ENCODE assay signal across 20 mouse cellular contexts in genomic region chr10:81007240-81007639, GRCm38 (mm10). TPM values are rescaled to one million over a fixed set of nuclear protein-coding genes. Genes with fewer than 3 reads are reported as not detected.
A peak's percentile ranks its signal among the peaks of the same experiment; 100 is the strongest.
DNase-seq lines count a peak whose midpoint lies in the region; TF ChIP-seq lines count a peak whose summit lies in the region.
"Had no signal": no experiment of that assay in that cellular context is flagged by ENCODE, and none has a peak within 500 bp of the region (broad histone marks: within the 10 kb centered on the region; RNA-seq: fewer than 3 reads in every experiment).

No protein-coding gene starts in this region.

- peak; percentile 48 for DNase-seq in kidney, postnatal 10 days
- DNase-seq in kidney, adult 8-10 months, result no peak
- peak; percentile 37 to 50 for DNase-seq in lung, postnatal 4 days
- no peak for DNase-seq in lung, adult 2 months
- DNase-seq in R1 (ENCODE audit: low read depth, low spot score), result peak; percentile 77
- DNase-seq in cerebellum, postnatal 10 days, result no peak
- no peak for DNase-seq in cerebellum, adult 11 months
- DNase-seq: cerebellum, adult 18-20 months; layer of hippocampus, postnatal 36 days; right cerebral cortex, postnatal 25 days; thymus, adult 18-20 months had no signal

- TF ChIP-seq POLR2A in lung, adult 2 months (IDR thresholded peaks at IDR 0.05; ENCODE audit: borderline replicate concordance, extremely low read depth, low read depth, low read length), result no peak
- TF ChIP-seq POLR2A in myocyte (IDR thresholded peaks at IDR 0.05; ENCODE audit: insufficient read length, low read depth), result no peak

- no peaks in the 10 kb centered on the region for H3K36me3 ChIP-seq in myocyte (ENCODE audit: control insufficient read depth, insufficient read depth)
- H3K36me3 ChIP-seq: embryonic facial prominence, embryonic 13.5 days; hindbrain, embryonic 10.5 days; midbrain, embryonic 12.5 days had no signal

- WGBS in lung, adult 2 months, result 27% methylated on average over 7 of the region's 7 CpGs

- no peaks in the 10 kb centered on the region for H3K79me2 ChIP-seq in myocyte (ENCODE audit: control insufficient read depth, insufficient read depth)

- no peak for TF ChIP-seq CTCF in lung, adult 2 months (IDR thresholded peaks at IDR 0.05; ENCODE audit: insufficient read depth, low read length)

- no peak overlapping the region for H3ac ChIP-seq in myocyte (ENCODE audit: control insufficient read depth, insufficient read length)

- H3K4me3 ChIP-seq in lung, adult 2 months (replicated peaks; ENCODE audit: extremely low read depth, low read depth, low read length), result no peak overlapping the region
- no peak overlapping the region for H3K4me3 ChIP-seq in myocyte
- H3K4me3 ChIP-seq: embryonic facial prominence, embryonic 13.5 days; hindbrain, embryonic 10.5 days; midbrain, embryonic 12.5 days had no signal

- peaks cover 22% of the 10 kb centered on the region for H3K27me3 ChIP-seq in myocyte (ENCODE audit: control insufficient read depth, insufficient read depth, insufficient read length)
- H3K27me3 ChIP-seq: embryonic facial prominence, embryonic 13.5 days had no signal

- peak overlapping the region; percentile 27 for H3K4me2 ChIP-seq in myocyte (ENCODE audit: low read depth)
- H3K4me2 ChIP-seq: embryonic facial prominence, embryonic 13.5 days; midbrain, embryonic 12.5 days had no signal

- no peaks in the 10 kb centered on the region for H3K4me1 ChIP-seq in lung, adult 2 months (ENCODE audit: control insufficient read depth, insufficient read depth, low read length)
- H3K4me1 ChIP-seq: embryonic facial prominence, embryonic 13.5 days; midbrain, embryonic 12.5 days had no signal

TF ChIP-seq in myocyte, 11 proteins besides CTCF, POLR2A, EP300 and RAD21:
- TF ChIP-seq SRF (IDR thresholded peaks at IDR 0.05; ENCODE audit: control insufficient read depth, insufficient read length, low read depth) (no peak), REST (IDR thresholded peaks at IDR 0.05; ENCODE audit: insufficient read depth, insufficient read length) (no peak), TCF3 (IDR thresholded peaks at IDR 0.05; ENCODE audit: insufficient read length, low read depth) (no peak)

RNA-seq across cellular contexts. Expression of gene Gng7, which starts 7.5 kb away (rescaled TPM):
- 2.6 and 3.0 TPM in 2 replicates for polyA plus RNA-seq in lung, adult 2 months (2012; rRNA removed)
- polyA plus RNA-seq in myocyte (2012; fragmentation: generic; extraction: Trizol), result 0.47 TPM
- polyA plus RNA-seq: activated CD4-positive, CD25-positive, alpha-beta regulatory T cell, adult 4 months; inflammation-experienced regulatory T-cells, adult 6 months had no signal

RNA-seq across cellular contexts. Expression of gene Diras1, which starts 18.2 kb away (rescaled TPM):
- polyA plus RNA-seq in lung, adult 2 months (2012; rRNA removed), result 0.03 TPM in 1 of 2 replicates, not detected in the other
- 0.42 TPM for polyA plus RNA-seq in myocyte (2012; fragmentation: generic; extraction: Trizol)
- polyA plus RNA-seq: gonadal fat pad, adult 2 months; heart, embryonic 14.5 days; inflammation-experienced regulatory T-cells, adult 6 months; liver, embryonic 14.5 days had no signal

RNA-seq across cellular contexts. Expression of gene Slc39a3, which starts 30.0 kb away (rescaled TPM):
- polyA plus RNA-seq in lung, adult 2 months (2012; rRNA removed), result 44.2 and 46.9 TPM in 2 replicates
- polyA plus RNA-seq in myocyte (2012; fragmentation: generic; extraction: Trizol), result 21.8 TPM

RNA-seq across cellular contexts. Expression of gene Sgta, which starts 52.7 kb away (rescaled TPM):
- 182 and 183 TPM in 2 replicates for polyA plus RNA-seq in lung, adult 2 months (2012; rRNA removed)
- 192 TPM for polyA plus RNA-seq in myocyte (2012; fragmentation: generic; extraction: Trizol)

Comparison
In these comparisons a context has a peak if more than half of its experiments do, and no peak if none do; other contexts are left out.
1. DNase-seq: peak in kidney, postnatal 10 days (single experiment), lung, postnatal 4 days (2 of 2) and R1 (single experiment); none in kidney, adult 8-10 months (0 of 2), lung, adult 2 months (single experiment), cerebellum, postnatal 10 days (0 of 2) and cerebellum, adult 11 months (single experiment).